Mouse (Mus musculus) cortical plate, adult 2 months (tissue): ENCODE measurements around the gene Catspere2.

ENCODE experiments used
- CTCF ChIP-seq: fragments of 200-500 bp; IDR thresholded peaks from 2 replicates; pipeline ENCODE4 v1.5.1; 2011; ENCODE audit warnings: mild to moderate bottlenecking, control low read depth, low read length; ENCODE audit not compliant: insufficient read depth; ENCODE audit errors: extremely low read depth
- POLR2A ChIP-seq: fragments of 200-500 bp; IDR thresholded peaks from 2 replicates; pipeline ENCODE4 v1.6.1; 2011; ENCODE audit warnings: mild to moderate bottlenecking, low read length, control low read depth; ENCODE audit not compliant: insufficient read depth; ENCODE audit errors: extremely low read depth

GRCm38 (mm10) chr1:178134288-178134687, 151.1 kb downstream of the Catspere2 start:
- no peak for TF ChIP-seq POLR2A
- no peak for TF ChIP-seq CTCF
